Mouse (Mus musculus): Measurements from ENCODE around the gene Nek1.

GRCm38 (mm10) chr8:61054313-61054712 lies 61.3 kb downstream of the Nek1 start:
- no peak for TF ChIP-seq GATA1 (IDR thresholded peaks at IDR 0.05; ENCODE audit: borderline replicate concordance, low read length)
- no peak for TF ChIP-seq FLI1 (IDR thresholded peaks at IDR 0.05; ENCODE audit: low read length)

All from megakaryocyte, embryonic 14.5 days (primary cell).